8 mouse cellular contexts compared by ENCODE assay signal in genomic region chr8:102782707-102783489, GRCm38 (mm10). TPM values are rescaled to one million over a fixed set of nuclear protein-coding genes. Genes with fewer than 3 reads are reported as not detected.
DNase-seq lines count a peak whose midpoint lies in the region; ATAC-seq lines count a peak whose summit lies in the region.

No protein-coding gene starts in this region.

- peaks cover 18% of the 10 kb centered on the region for H3K27me3 ChIP-seq in heart, embryonic 10.5 days (ENCODE audit: insufficient read depth, poor library complexity, severe bottlenecking)
- H3K27me3 ChIP-seq in hindbrain, embryonic 11.5 days (ENCODE audit: control insufficient read depth, insufficient read depth, low read length) = peaks cover 3% of the 10 kb centered on the region; the same call in 1 of the 2 replicates
- no peaks in the 10 kb centered on the region for H3K27me3 ChIP-seq in midbrain, embryonic 15.5 days (replicated peaks)

- no peak for ATAC-seq in hindbrain, embryonic 11.5 days (ENCODE audit: low FRiP score)
- no peak for ATAC-seq in midbrain, embryonic 15.5 days (replicated peaks)
- ATAC-seq in inflammation-experienced regulatory T-cells, adult 6 months = no peak

- H3K4me3 ChIP-seq in heart, embryonic 10.5 days = peak overlapping the region; percentile 76
- H3K4me3 ChIP-seq in brown adipose tissue, adult 24 weeks (ENCODE audit: insufficient read depth, low read depth, low read length) = 0 out of 2 replicates have a peak overlapping the region, but pooled peaks have one; percentile 3
- peak overlapping the region; percentile 79 for H3K4me3 ChIP-seq in hindbrain, embryonic 11.5 days (ENCODE audit: low read depth, low read length)
- peak overlapping the region; percentile 67 for H3K4me3 ChIP-seq in midbrain, embryonic 15.5 days

- H3K4me2 ChIP-seq in hindbrain, embryonic 11.5 days (replicated peaks; ENCODE audit: low read depth, low read length) = peak overlapping the region; percentile 94
- peak overlapping the region; percentile 87 for H3K4me2 ChIP-seq in midbrain, embryonic 15.5 days

- H3K9ac ChIP-seq in hindbrain, embryonic 11.5 days (ENCODE audit: low read depth, low read length) = peak overlapping the region; percentile 89
- H3K9ac ChIP-seq in midbrain, embryonic 15.5 days = peak overlapping the region; percentile 80

- peak overlapping the region; percentile 92 for H3K27ac ChIP-seq in heart, embryonic 10.5 days
- H3K27ac ChIP-seq in brown adipose tissue, adult 24 weeks (replicated peaks; ENCODE audit: low read depth, low read length) = no peak overlapping the region
- H3K27ac ChIP-seq in hindbrain, embryonic 11.5 days (ENCODE audit: low read depth, low read length) = no peak overlapping the region
- peak overlapping the region; percentile 86 for H3K27ac ChIP-seq in midbrain, embryonic 15.5 days

- no peak for DNase-seq in heart, embryonic 10.5 days (ENCODE audit: low spot score)
- no peak for DNase-seq in heart, adult 11 months
- DNase-seq in hindbrain, embryonic 11.5 days (ENCODE audit: low spot score) = peak; percentile 40
- no peak for DNase-seq in testis, postnatal 10 days (ENCODE audit: low spot score)
- DNase-seq in layer of hippocampus, postnatal 36 days = no peak

- WGBS in heart, embryonic 10.5 days = 3% methylated on average over 11 of the region's 11 CpGs
- 2% methylated on average over 11 of the region's 11 CpGs for WGBS in hindbrain, embryonic 11.5 days
- 4% methylated on average over 11 of the region's 11 CpGs for WGBS in midbrain, embryonic 15.5 days

- H3K9me3 ChIP-seq in heart, embryonic 10.5 days = no peaks in the 10 kb centered on the region
- H3K9me3 ChIP-seq in hindbrain, embryonic 11.5 days (ENCODE audit: control insufficient read depth, low read length) = no peaks in the 10 kb centered on the region
- no peaks in the 10 kb centered on the region for H3K9me3 ChIP-seq in midbrain, embryonic 15.5 days

- H3K4me1 ChIP-seq in heart, embryonic 10.5 days = peaks cover 12% of the 10 kb centered on the region; the same call in 1 of the 2 replicates
- no peaks in the 10 kb centered on the region for H3K4me1 ChIP-seq in brown adipose tissue, adult 24 weeks (ENCODE audit: control insufficient read depth, insufficient read depth, insufficient read length, low read length)
- peaks cover 4% of the 10 kb centered on the region for H3K4me1 ChIP-seq in hindbrain, embryonic 11.5 days (replicated peaks; ENCODE audit: control insufficient read depth, insufficient read depth, low read length)
- H3K4me1 ChIP-seq in midbrain, embryonic 15.5 days = peaks cover 34% of the 10 kb centered on the region

- H3K36me3 ChIP-seq in heart, embryonic 10.5 days = no peaks in the 10 kb centered on the region
- no peaks in the 10 kb centered on the region for H3K36me3 ChIP-seq in hindbrain, embryonic 11.5 days (ENCODE audit: control insufficient read depth, insufficient read depth, low read length)
- H3K36me3 ChIP-seq in midbrain, embryonic 15.5 days (replicated peaks) = no peaks in the 10 kb centered on the region

RNA-seq across cellular contexts. Expression of gene Cdh11, which starts 2.5 kb away (rescaled TPM):
- polyA plus RNA-seq in heart, embryonic 10.5 days (2016; fragmentation: Nextera tagmentation; extraction: Ambion mirVana) = 51.8 and 55.9 TPM in 2 replicates
- polyA plus RNA-seq in brown adipose tissue, adult 24 weeks (2012; ENCODE audit: insufficient read depth, insufficient read length, missing spikeins) = 0.52 and 1.3 TPM in 2 replicates
- polyA plus RNA-seq in hindbrain, embryonic 11.5 days (2014; fragmentation: Nextera tagmentation; extraction: Ambion mirVana) = 81.7 and 89.9 TPM in 2 replicates
- polyA plus RNA-seq in midbrain, embryonic 15.5 days (2015; fragmentation: Nextera tagmentation; extraction: Ambion mirVana) = 40.7 and 42.6 TPM in 2 replicates
- under 1 TPM; 0.11 to 0.27 (median 0.14) TPM for polyA plus RNA-seq in inflammation-experienced regulatory T-cells, adult 6 months (2017; shearing (Covaris generic))
- total RNA-seq in layer of hippocampus, postnatal 36 days (2021) = 10 to 100 TPM; 75.7 to 85.9 TPM

Comparison
In these comparisons a context has a peak if more than half of its experiments do, and no peak if none do; other contexts are left out.
1. H3K27ac ChIP-seq: peak in heart, embryonic 10.5 days (single experiment) and midbrain, embryonic 15.5 days (single experiment); none in brown adipose tissue, adult 24 weeks (single experiment) and hindbrain, embryonic 11.5 days (single experiment).
2. H3K4me3 ChIP-seq: peak in every context shown above with its lines; median percentile 79 in hindbrain, embryonic 11.5 days; 76 in heart, embryonic 10.5 days; 67 in midbrain, embryonic 15.5 days; 3 in brown adipose tissue, adult 24 weeks.
3. RNA of gene Cdh11, which starts 2.5 kb away (polyA plus RNA-seq): 81.7 to 89.9 TPM in hindbrain, embryonic 11.5 days, 51.8 to 55.9 TPM in heart, embryonic 10.5 days and 40.7 to 42.6 TPM in midbrain, embryonic 15.5 days; 0.52 to 1.3 TPM in brown adipose tissue, adult 24 weeks and 0.11 to 0.27 TPM in inflammation-experienced regulatory T-cells, adult 6 months; every median in the first group is over 10 times any median in the second.